Mouse (Mus musculus): ENCODE data around the gene Micu2. TPM values are rescaled to one million over a fixed set of nuclear protein-coding genes. Genes with fewer than 3 reads are reported as not detected.
A peak's percentile ranks its signal among the peaks of the same experiment; 100 is the strongest.

Gene Micu2
- polyA plus RNA-seq, 1 experiment from 2014 or later, result 98.6 TPM

GRCm38 (mm10) chr14:57889541-57890010 lies 109.5 kb downstream of the Micu2 start:
- 0% methylated on average over 37 of the region's 37 CpGs for WGBS
- H3K4me1 ChIP-seq, result peaks cover 10% of the 10 kb centered on the region
- H3K9ac ChIP-seq, result peak overlapping the region; percentile 95
- H3K27ac ChIP-seq, result peak overlapping the region; percentile 84
- ATAC-seq (ENCODE audit: insufficient number of reproducible peaks, insufficient read depth, low FRiP score, low TSS enrichment), result no peak; the same call in 1 of the 2 replicates
- H3K4me2 ChIP-seq (replicated peaks), result peak overlapping the region; percentile 58
- no peaks in the 10 kb centered on the region for H3K27me3 ChIP-seq
- H3K4me3 ChIP-seq, result peak overlapping the region; percentile 96
- H3K36me3 ChIP-seq, result no peaks in the 10 kb centered on the region
- H3K9me3 ChIP-seq, result no peaks in the 10 kb centered on the region

- no peak overlapping the region for H3K4me2 ChIP-seq (replicated peaks)
- H3K9me3 ChIP-seq, result no peaks in the 10 kb centered on the region
- H3K4me3 ChIP-seq, result no peak overlapping the region
- no peak overlapping the region for H3K9ac ChIP-seq
- 83% methylated on average over 8 of the region's 8 CpGs for WGBS
- H3K27ac ChIP-seq, result no peak overlapping the region
- ATAC-seq (ENCODE audit: insufficient number of reproducible peaks, insufficient read depth, low FRiP score, low TSS enrichment), result no peak
- no peaks in the 10 kb centered on the region for H3K27me3 ChIP-seq
- peaks cover 10% of the 10 kb centered on the region for H3K4me1 ChIP-seq
- no peaks in the 10 kb centered on the region for H3K36me3 ChIP-seq
These were observed 111.9 kb downstream of the Micu2 start for GRCm38 (mm10) chr14:57887171-57887570.

- H3K36me3 ChIP-seq, result no peaks in the 10 kb centered on the region
- H3K9ac ChIP-seq, result no peak overlapping the region
- H3K4me1 ChIP-seq, result peaks cover 10% of the 10 kb centered on the region
- H3K4me3 ChIP-seq, result no peak overlapping the region
- no peaks in the 10 kb centered on the region for H3K9me3 ChIP-seq
- no peak for ATAC-seq (ENCODE audit: insufficient number of reproducible peaks, insufficient read depth, low FRiP score, low TSS enrichment)
- H3K27me3 ChIP-seq, result no peaks in the 10 kb centered on the region
- WGBS, result 89% methylated on average over 2 of the region's 2 CpGs
- no peak overlapping the region for H3K4me2 ChIP-seq (replicated peaks)
- no peak overlapping the region for H3K27ac ChIP-seq
These were observed 113.0 kb downstream of the Micu2 start for GRCm38 (mm10) chr14:57886032-57886431.

- WGBS, result 93% methylated on average over 3 of the region's 3 CpGs
- no peak overlapping the region for H3K4me2 ChIP-seq (replicated peaks)
These were observed 115.7 kb downstream of the Micu2 start for GRCm38 (mm10) chr14:57883341-57883740.

GRCm38 (mm10) chr14:57882720-57883119 lies 116.3 kb downstream of the Micu2 start:
- Histone ChIP-seq H3K4me3 (no peak overlapping the region), H3K4me1 (peaks cover 3% of the 10 kb centered on the region; the same call in 1 of the 2 replicates), H3K9me3 (no peaks in the 10 kb centered on the region), H3K27ac (no peak overlapping the region), H3K36me3 (no peaks in the 10 kb centered on the region), H3K4me2 (replicated peaks) (no peak overlapping the region), H3K27me3 (no peaks in the 10 kb centered on the region), H3K9ac (no peak overlapping the region)
- no peak for ATAC-seq (ENCODE audit: insufficient number of reproducible peaks, insufficient read depth, low FRiP score, low TSS enrichment)
- WGBS, result 56% methylated on average over 4 of the region's 4 CpGs

More at GRCm38 (mm10) chr14:57883341-57883740, 115.7 kb downstream of the Micu2 start:
- no peak for ATAC-seq (ENCODE audit: insufficient number of reproducible peaks, insufficient read depth, low FRiP score, low TSS enrichment)
- Histone ChIP-seq H3K4me1 (peaks cover 8% of the 10 kb centered on the region), H3K9me3 (no peaks in the 10 kb centered on the region), H3K9ac (no peak overlapping the region), H3K27me3 (no peaks in the 10 kb centered on the region), H3K27ac (no peak overlapping the region), H3K36me3 (no peaks in the 10 kb centered on the region), H3K4me3 (no peak overlapping the region)

GRCm38 (mm10) chr14:57881793-57882192 lies 117.3 kb downstream of the Micu2 start:
- no peak overlapping the region for H3K4me3 ChIP-seq
- H3K9me3 ChIP-seq, result no peaks in the 10 kb centered on the region
- H3K27me3 ChIP-seq, result no peaks in the 10 kb centered on the region
- no peaks in the 10 kb centered on the region for H3K36me3 ChIP-seq
- H3K4me2 ChIP-seq (replicated peaks), result no peak overlapping the region
- 53% methylated on average over 4 of the region's 4 CpGs for WGBS
- no peak overlapping the region for H3K27ac ChIP-seq
- peaks cover 3% of the 10 kb centered on the region; the same call in 1 of the 2 replicates for H3K4me1 ChIP-seq
- ATAC-seq (ENCODE audit: insufficient number of reproducible peaks, insufficient read depth, low FRiP score, low TSS enrichment), result no peak
- H3K9ac ChIP-seq, result no peak overlapping the region

- no peaks in the 10 kb centered on the region for H3K36me3 ChIP-seq
- no peak overlapping the region for H3K4me3 ChIP-seq
- H3K27me3 ChIP-seq, result no peaks in the 10 kb centered on the region
These were observed 118.0 kb downstream of the Micu2 start for GRCm38 (mm10) chr14:57881074-57881473.

GRCm38 (mm10) chr14:57877921-57878320 lies 121.1 kb downstream of the Micu2 start:
- no peak for ATAC-seq (ENCODE audit: insufficient number of reproducible peaks, insufficient read depth, low FRiP score, low TSS enrichment)
- H3K4me3 ChIP-seq, result no peak overlapping the region
- H3K4me2 ChIP-seq (replicated peaks), result no peak overlapping the region
- H3K27me3 ChIP-seq, result no peaks in the 10 kb centered on the region
- H3K27ac ChIP-seq, result no peak overlapping the region
- H3K4me1 ChIP-seq, result peaks cover 3% of the 10 kb centered on the region; the same call in 1 of the 2 replicates
- H3K9ac ChIP-seq, result no peak overlapping the region
- 0 out of 2 replicates have a peak, but pooled peaks cover 8% of the 10 kb centered on the region for H3K36me3 ChIP-seq
- H3K9me3 ChIP-seq, result no peaks in the 10 kb centered on the region
- WGBS, result 92% methylated on average over 9 of the region's 9 CpGs

More at GRCm38 (mm10) chr14:57881074-57881473, 118.0 kb downstream of the Micu2 start:
- Histone ChIP-seq H3K27ac (no peak overlapping the region), H3K9me3 (no peaks in the 10 kb centered on the region), H3K9ac (no peak overlapping the region), H3K4me1 (peaks cover 3% of the 10 kb centered on the region; the same call in 1 of the 2 replicates), H3K4me2 (replicated peaks) (no peak overlapping the region)
- ATAC-seq (ENCODE audit: insufficient number of reproducible peaks, insufficient read depth, low FRiP score, low TSS enrichment), result no peak

- Histone ChIP-seq H3K27me3 (no peaks in the 10 kb centered on the region), H3K9ac (no peak overlapping the region), H3K9me3 (no peaks in the 10 kb centered on the region), H3K4me1 (no peaks in the 10 kb centered on the region), H3K36me3 (peaks cover 44% of the 10 kb centered on the region), H3K27ac (no peak overlapping the region), H3K4me3 (no peak overlapping the region), H3K4me2 (replicated peaks) (no peak overlapping the region)
- WGBS, result 93% methylated on average over 3 of the region's 3 CpGs
- no peak for ATAC-seq (ENCODE audit: insufficient number of reproducible peaks, insufficient read depth, low FRiP score, low TSS enrichment)
These were observed 132.3 kb downstream of the Micu2 start for GRCm38 (mm10) chr14:57866676-57867276.

Other genes starting within 250 kb of the Micu2 start
- 25.4 and 26.3 TPM in 2 replicates for gene Lats2, start 240.9 kb downstream of the Micu2 start, polyA plus RNA-seq (2016; fragmentation: Nextera tagmentation; extraction: Ambion mirVana)
- gene Sap18, start 201.1 kb downstream of the Micu2 start, polyA plus RNA-seq (2016; fragmentation: Nextera tagmentation; extraction: Ambion mirVana), result 27.8 and 39.3 TPM in 2 replicates
- 43.9 and 46.7 TPM in 2 replicates for gene Ska3, start 173.1 kb downstream of the Micu2 start, polyA plus RNA-seq (2016; fragmentation: Nextera tagmentation; extraction: Ambion mirVana)
- 127 and 137 TPM in 2 replicates for gene Mrpl57, start 173.0 kb downstream of the Micu2 start, polyA plus RNA-seq (2016; fragmentation: Nextera tagmentation; extraction: Ambion mirVana)
- 73.0 and 79.6 TPM in 2 replicates for gene Zdhhc20, start 109.0 kb downstream of the Micu2 start, polyA plus RNA-seq (2016; fragmentation: Nextera tagmentation; extraction: Ambion mirVana)
- 10.5 and 11.8 TPM in 2 replicates for gene Fgf9, start 71.3 kb upstream of the Micu2 start, polyA plus RNA-seq (2016; fragmentation: Nextera tagmentation; extraction: Ambion mirVana)

Measured in embryonic facial prominence, embryonic 12.5 days (tissue).